10 mouse cellular contexts compared by ENCODE assay signal in genomic region chr6:30525456-30526332, GRCm38 (mm10). TPM values are rescaled to one million over a fixed set of nuclear protein-coding genes. Genes with fewer than 3 reads are reported as not detected.
DNase-seq lines count a peak whose midpoint lies in the region; ATAC-seq lines count a peak whose summit lies in the region.
"Had no signal": no experiment of that assay in that cellular context is flagged by ENCODE, and none has a peak within 500 bp of the region (broad histone marks: within the 10 kb centered on the region; RNA-seq: fewer than 3 reads in every experiment).

No protein-coding gene starts in this region.

- peaks cover 65% of the 10 kb centered on the region for H3K4me1 ChIP-seq in embryonic facial prominence, embryonic 10.5 days
- H3K4me1 ChIP-seq in hindbrain, embryonic 13.5 days (replicated peaks) = peaks cover 21% of the 10 kb centered on the region
- 0 out of 2 replicates have a peak, but pooled peaks cover 4% of the 10 kb centered on the region for H3K4me1 ChIP-seq in liver, embryonic 12.5 days

- peak; percentile 11 for DNase-seq in kidney, adult 18-20 months
- no peak for DNase-seq in kidney, postnatal 4 days
- peak; percentile 68 for DNase-seq in embryonic facial prominence, embryonic 10.5 days (ENCODE audit: low spot score)
- DNase-seq in cerebellum, adult 18-20 months = no peak
- DNase-seq in adrenal gland, adult 2 months = no peak

- WGBS in embryonic facial prominence, embryonic 10.5 days = 23% methylated on average over 7 of the region's 7 CpGs
- 63% methylated on average over 7 of the region's 7 CpGs for WGBS in hindbrain, embryonic 13.5 days
- WGBS in liver, embryonic 12.5 days (ENCODE audit: insufficient replicate concordance) = 55% methylated on average over 7 of the region's 7 CpGs

- no peaks in the 10 kb centered on the region for H3K36me3 ChIP-seq in embryonic facial prominence, embryonic 10.5 days (replicated peaks)
- no peaks in the 10 kb centered on the region for H3K36me3 ChIP-seq in hindbrain, embryonic 13.5 days
- H3K36me3 ChIP-seq in liver, embryonic 12.5 days = no peaks in the 10 kb centered on the region
- H3K36me3 ChIP-seq: G1E had no signal

- no peak overlapping the region for H3K4me3 ChIP-seq in embryonic facial prominence, embryonic 10.5 days
- H3K4me3 ChIP-seq in hindbrain, embryonic 13.5 days = no peak overlapping the region
- no peak overlapping the region for H3K4me3 ChIP-seq in liver, embryonic 12.5 days

- no peak overlapping the region for H3K9ac ChIP-seq in hindbrain, embryonic 13.5 days
- H3K9ac ChIP-seq in liver, embryonic 12.5 days = no peak overlapping the region

- H3K27me3 ChIP-seq in embryonic facial prominence, embryonic 10.5 days (replicated peaks; ENCODE audit: low read depth, poor library complexity, severe bottlenecking) = no peaks in the 10 kb centered on the region
- no peaks in the 10 kb centered on the region for H3K27me3 ChIP-seq in hindbrain, embryonic 13.5 days
- H3K27me3 ChIP-seq in liver, embryonic 12.5 days (replicated peaks) = peaks cover 7% of the 10 kb centered on the region

- H3K27ac ChIP-seq in embryonic facial prominence, embryonic 10.5 days (replicated peaks) = peak overlapping the region; percentile 90
- 0 out of 2 replicates have a peak overlapping the region, but pooled peaks have one; percentile 30 for H3K27ac ChIP-seq in hindbrain, embryonic 13.5 days
- H3K27ac ChIP-seq in liver, embryonic 12.5 days = 0 out of 2 replicates have a peak overlapping the region, but pooled peaks have one; percentile 13

- no peaks in the 10 kb centered on the region for H3K9me3 ChIP-seq in embryonic facial prominence, embryonic 10.5 days
- H3K9me3 ChIP-seq in hindbrain, embryonic 13.5 days = no peaks in the 10 kb centered on the region
- H3K9me3 ChIP-seq in liver, embryonic 12.5 days (replicated peaks) = no peaks in the 10 kb centered on the region
- H3K9me3 ChIP-seq: G1E had no signal

- H3K4me2 ChIP-seq in hindbrain, embryonic 13.5 days = no peak overlapping the region
- H3K4me2 ChIP-seq in liver, embryonic 12.5 days = no peak overlapping the region

- ATAC-seq in hindbrain, embryonic 13.5 days (ENCODE audit: low FRiP score) = no peak
- ATAC-seq in liver, embryonic 12.5 days = no peak
- ATAC-seq in cerebellum, adult (ENCODE audit: insufficient number of reproducible peaks, low FRiP score, low TSS enrichment) = no peak

RNA-seq across cellular contexts. Expression of gene Cpa2, which starts 15.7 kb away (rescaled TPM):
- polyA plus RNA-seq in embryonic facial prominence, embryonic 10.5 days (2016; fragmentation: Nextera tagmentation; extraction: Ambion mirVana) = 18.9 and 22.0 TPM in 2 replicates
- polyA plus RNA-seq in hindbrain, embryonic 13.5 days (2015; fragmentation: Nextera tagmentation; extraction: Ambion mirVana) = 6.9 and 8.7 TPM in 2 replicates
- 0.77 and 1.2 TPM in 2 replicates for polyA plus RNA-seq in liver, embryonic 12.5 days (2016; fragmentation: Nextera tagmentation; extraction: Ambion mirVana)
- total RNA-seq in adrenal gland, adult 2 months (2021) = under 1 TPM; 0.69 to 0.98 TPM
- polyA plus RNA-seq in adrenal gland, adult 2 months (2012; rRNA removed) = 0.10 TPM in 1 of 2 replicates, not detected in the other
- total RNA-seq: G1E had no signal
- polyA plus RNA-seq: G1E had no signal

RNA-seq across cellular contexts. Expression of gene Ssmem1, which starts 16.0 kb away (rescaled TPM):
- 0.19 and 0.40 TPM in 2 replicates for polyA plus RNA-seq in embryonic facial prominence, embryonic 10.5 days (2016; fragmentation: Nextera tagmentation; extraction: Ambion mirVana)
- polyA plus RNA-seq in hindbrain, embryonic 13.5 days (2015; fragmentation: Nextera tagmentation; extraction: Ambion mirVana) = 0.12 and 0.39 TPM in 2 replicates
- polyA plus RNA-seq in liver, embryonic 12.5 days (2016; fragmentation: Nextera tagmentation; extraction: Ambion mirVana) = 0.14 and 0.23 TPM in 2 replicates
- under 1 TPM in 1 of 2 experiments, not detected in 1; 0.28 TPM for total RNA-seq in adrenal gland, adult 2 months (2021)
- not detected in 2 replicates for polyA plus RNA-seq in adrenal gland, adult 2 months (2012; rRNA removed)
- polyA plus RNA-seq: G1E; small intestine, adult 2 months had no signal

RNA-seq across cellular contexts. Expression of gene Tmem209, which starts 16.1 kb away (rescaled TPM):
- polyA plus RNA-seq in embryonic facial prominence, embryonic 10.5 days (2016; fragmentation: Nextera tagmentation; extraction: Ambion mirVana) = 41.3 and 45.7 TPM in 2 replicates
- polyA plus RNA-seq in hindbrain, embryonic 13.5 days (2015; fragmentation: Nextera tagmentation; extraction: Ambion mirVana) = 29.5 and 33.4 TPM in 2 replicates
- 29.2 and 30.9 TPM in 2 replicates for polyA plus RNA-seq in liver, embryonic 12.5 days (2016; fragmentation: Nextera tagmentation; extraction: Ambion mirVana)
- total RNA-seq in adrenal gland, adult 2 months (2021) = 10 to 100 TPM; 24.2 to 28.0 TPM
- polyA plus RNA-seq in adrenal gland, adult 2 months (2012; rRNA removed) = 32.8 and 43.3 TPM in 2 replicates

RNA-seq across cellular contexts. Expression of gene Cpa4, which starts 42.5 kb away (rescaled TPM):
- polyA plus RNA-seq in embryonic facial prominence, embryonic 10.5 days (2016; fragmentation: Nextera tagmentation; extraction: Ambion mirVana) = 0.85 and 1.1 TPM in 2 replicates
- polyA plus RNA-seq in hindbrain, embryonic 13.5 days (2015; fragmentation: Nextera tagmentation; extraction: Ambion mirVana) = 1.4 and 1.5 TPM in 2 replicates
- polyA plus RNA-seq in liver, embryonic 12.5 days (2016; fragmentation: Nextera tagmentation; extraction: Ambion mirVana) = 0.12 and 0.35 TPM in 2 replicates
- 1 to 10 TPM; 1.6 to 2.1 TPM for total RNA-seq in adrenal gland, adult 2 months (2021)
- 0.94 and 1.1 TPM in 2 replicates for polyA plus RNA-seq in adrenal gland, adult 2 months (2012; rRNA removed)
- polyA plus RNA-seq: G1E; small intestine, adult 2 months had no signal

Comparison
In these comparisons a context has a peak if more than half of its experiments do, and no peak if none do; other contexts are left out.
1. DNase-seq: peak in kidney, adult 18-20 months (single experiment) and embryonic facial prominence, embryonic 10.5 days (single experiment); none in kidney, postnatal 4 days (0 of 2), cerebellum, adult 18-20 months (0 of 2) and adrenal gland, adult 2 months (single experiment).
2. H3K27ac ChIP-seq: peak in every context shown above with its lines; median percentile 90 in embryonic facial prominence, embryonic 10.5 days; 30 in hindbrain, embryonic 13.5 days; 13 in liver, embryonic 12.5 days.